Mouse (Mus musculus) megakaryocyte, embryonic 14.5 days (primary cell): ENCODE measurements at regions not wholly inside any gene's neighbourhood (a gene's known extent, or its start where the extent isn't known, plus 50 kb on each side); places are given as distances from the start of the nearest gene placed in this dataset.

Source experiments
- FLI1 ChIP-seq: IDR thresholded peaks from 2 replicates; pipeline ENCODE4 v1.6.1; 2012; ENCODE audit warnings: low read length, inconsistent platforms, mixed read lengths
- GATA1 ChIP-seq: IDR thresholded peaks from 3 replicates; pipeline ENCODE4 v1.6.1; 2012; ENCODE audit warnings: mixed read lengths, low read length, inconsistent platforms, borderline replicate concordance

DNA sequence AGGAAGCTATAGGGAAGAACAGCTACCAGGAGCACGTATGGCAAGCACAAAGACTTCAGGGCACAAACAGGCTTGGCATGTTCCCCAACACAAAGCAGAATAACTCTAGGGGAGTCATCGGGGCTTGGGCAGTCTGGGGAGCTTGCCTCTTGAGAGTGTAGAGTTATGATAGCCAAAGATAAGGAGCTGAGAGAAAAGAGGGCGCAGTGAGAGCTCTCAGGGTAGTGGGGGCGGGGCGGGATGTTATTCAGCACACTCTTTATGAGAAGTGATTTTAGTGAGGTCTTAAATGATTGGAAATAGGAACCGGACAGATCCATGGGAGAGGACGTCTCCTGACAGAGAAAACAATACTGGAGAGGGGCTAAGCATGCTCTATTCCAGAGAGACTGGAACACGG is 466.4 kb upstream of the Smim15 start:
- TF ChIP-seq GATA1 (no peak), FLI1 (no peak)
